ENCODE assay signal across 8 mouse cellular contexts in genomic region chr4:155944271-155944670, GRCm38 (mm10). TPM values are rescaled to one million over a fixed set of nuclear protein-coding genes. Genes with fewer than 3 reads are reported as not detected.
A peak's percentile ranks its signal among the peaks of the same experiment; 100 is the strongest.
DNase-seq lines count a peak whose midpoint lies in the region; ATAC-seq and TF ChIP-seq lines count a peak whose summit lies in the region.

No protein-coding gene starts in this region.

- no peak for TF ChIP-seq POLR2A in brain, embryonic 14.5 days (IDR thresholded peaks at IDR 0.05; ENCODE audit: borderline replicate concordance, extremely low read depth, insufficient read depth, insufficient read length, poor library complexity, severe bottlenecking)
- TF ChIP-seq POLR2A in small intestine, adult 2 months (IDR thresholded peaks at IDR 0.05; ENCODE audit: low read depth, low read length) = no peak; the same call in 1 of the 2 replicates

- H3K4me2 ChIP-seq in heart, embryonic 12.5 days = peak overlapping the region; percentile 98
- peak overlapping the region; percentile 95 for H3K4me2 ChIP-seq in hindbrain, embryonic 12.5 days (replicated peaks)
- peak overlapping the region; percentile 95 for H3K4me2 ChIP-seq in liver, postnatal 0 days (ENCODE audit: low read depth, low read length)

- TF ChIP-seq EP300 in liver, postnatal 0 days (IDR thresholded peaks at IDR 0.05; ENCODE audit: low read depth) = no peak

- peak overlapping the region; percentile 93 for H3K9ac ChIP-seq in heart, embryonic 12.5 days
- peak overlapping the region; percentile 91 for H3K9ac ChIP-seq in hindbrain, embryonic 12.5 days
- H3K9ac ChIP-seq in liver, postnatal 0 days (replicated peaks) = peak overlapping the region; percentile 87

- peaks cover 24% of the 10 kb centered on the region for H3K36me3 ChIP-seq in heart, embryonic 12.5 days
- peaks cover 22% of the 10 kb centered on the region for H3K36me3 ChIP-seq in hindbrain, embryonic 12.5 days
- peaks cover 25% of the 10 kb centered on the region for H3K36me3 ChIP-seq in liver, postnatal 0 days (replicated peaks; ENCODE audit: insufficient read depth, low read length)
- H3K36me3 ChIP-seq in small intestine, adult 2 months (ENCODE audit: control insufficient read depth, insufficient read depth, low read length) = peaks cover 14% of the 10 kb centered on the region

- peak overlapping the region; percentile 83 for H3K4me3 ChIP-seq in heart, embryonic 12.5 days
- H3K4me3 ChIP-seq in hindbrain, embryonic 12.5 days = peak overlapping the region; percentile 92
- peak overlapping the region; percentile 95 for H3K4me3 ChIP-seq in liver, postnatal 0 days (ENCODE audit: low read depth, low read length)
- peak overlapping the region; percentile 92 for H3K4me3 ChIP-seq in small intestine, adult 2 months (ENCODE audit: low read depth, low read length)

- H3K27me3 ChIP-seq in heart, embryonic 12.5 days (replicated peaks) = no peaks in the 10 kb centered on the region; the same call in 1 of the 2 replicates
- no peaks in the 10 kb centered on the region; the same call in 1 of the 2 replicates for H3K27me3 ChIP-seq in hindbrain, embryonic 12.5 days
- no peaks in the 10 kb centered on the region for H3K27me3 ChIP-seq in liver, postnatal 0 days (ENCODE audit: insufficient read depth, low read length)
- H3K27me3 ChIP-seq in small intestine, adult 2 months (ENCODE audit: control insufficient read depth, insufficient read depth, low read length) = no peaks in the 10 kb centered on the region

- no peak for DNase-seq in heart, postnatal 10 days
- peak; percentile 9 for DNase-seq in brain, embryonic 14.5 days (ENCODE audit: low read depth)
- DNase-seq in liver, postnatal 0 days = no peak
- no peak for DNase-seq in urinary bladder, postnatal 36 days (ENCODE audit: low spot score in 2 of 2)
- DNase-seq in c-Kit-positive CD71-positive TER-119-positive erythroid progenitor cells, embryonic 14.5 days (ENCODE audit: low spot score) = no peak

- intact Hi-C loops in heart, postnatal 10 days (cut with DNase I) = loop anchor here (5.0 kb wide), 1 partner anchor 112 kb away; the partner anchor contains the start of gene Aurkaip1

- peak overlapping the region; percentile 46 for H3K27ac ChIP-seq in heart, embryonic 12.5 days (ENCODE audit: poor library complexity, severe bottlenecking)
- H3K27ac ChIP-seq in hindbrain, embryonic 12.5 days = peak overlapping the region; percentile 88; the same call in 1 of the 2 replicates
- peak overlapping the region; percentile 72 for H3K27ac ChIP-seq in liver, postnatal 0 days (ENCODE audit: low read depth)
- peak overlapping the region; percentile 90 for H3K27ac ChIP-seq in small intestine, adult 2 months (ENCODE audit: insufficient read depth, low read depth, low read length)

- peaks cover 17% of the 10 kb centered on the region for H3K4me1 ChIP-seq in heart, embryonic 12.5 days (replicated peaks)
- H3K4me1 ChIP-seq in hindbrain, embryonic 12.5 days = peaks cover 17% of the 10 kb centered on the region
- peaks cover 35% of the 10 kb centered on the region for H3K4me1 ChIP-seq in liver, postnatal 0 days (ENCODE audit: insufficient read depth)
- peaks cover 20% of the 10 kb centered on the region for H3K4me1 ChIP-seq in small intestine, adult 2 months (ENCODE audit: control insufficient read depth, insufficient read depth, insufficient read length, low read length)

- no peaks in the 10 kb centered on the region for H3K9me3 ChIP-seq in heart, embryonic 12.5 days (replicated peaks)
- no peaks in the 10 kb centered on the region for H3K9me3 ChIP-seq in hindbrain, embryonic 12.5 days (replicated peaks)
- no peaks in the 10 kb centered on the region for H3K9me3 ChIP-seq in liver, postnatal 0 days (ENCODE audit: low read length)

- ATAC-seq in heart, embryonic 12.5 days (ENCODE audit: insufficient number of reproducible peaks, low FRiP score) = no peak
- peak; percentile 14; the same call in 1 of the 2 replicates for ATAC-seq in hindbrain, embryonic 12.5 days (ENCODE audit: low FRiP score)
- peak; percentile 37 for ATAC-seq in liver, postnatal 0 days

- TF ChIP-seq CTCF in brain, embryonic 14.5 days (IDR thresholded peaks at IDR 0.05; ENCODE audit: borderline replicate concordance, extremely low read depth, insufficient read depth, insufficient read length) = no peak
- TF ChIP-seq CTCF in liver, postnatal 0 days (IDR thresholded peaks at IDR 0.05; ENCODE audit: low read depth) = no peak
- TF ChIP-seq CTCF in small intestine, adult 2 months (IDR thresholded peaks at IDR 0.05; ENCODE audit: extremely low read depth, insufficient read length, insufficient replicate concordance, low read depth, low read length) = no peak

- 1% methylated on average over 17 of the region's 17 CpGs for WGBS in heart, embryonic 12.5 days
- under 1% methylated on average over 17 of the region's 17 CpGs for WGBS in hindbrain, embryonic 12.5 days
- WGBS in liver, postnatal 0 days (ENCODE audit: insufficient replicate concordance) = under 1% methylated on average over 17 of the region's 17 CpGs
- WGBS in small intestine, adult 2 months = under 1% methylated on average over 17 of the region's 17 CpGs

RNA-seq across cellular contexts. Expression of gene Ube2j2, which starts 0.6 kb away (rescaled TPM):
- polyA plus RNA-seq in heart, embryonic 12.5 days (2016; fragmentation: Nextera tagmentation; extraction: Ambion mirVana) = 101 and 107 TPM in 2 replicates
- 10 to 100 TPM; 62.4 to 66.9 TPM for total RNA-seq in heart, postnatal 10 days (2021)
- polyA plus RNA-seq in brain, embryonic 14.5 days (2012; rRNA removed) = 114 and 144 TPM in 2 replicates
- 149 and 150 TPM in 2 replicates for polyA plus RNA-seq in hindbrain, embryonic 12.5 days (2016; fragmentation: Nextera tagmentation; extraction: Ambion mirVana)
- polyA plus RNA-seq in liver, postnatal 0 days (2015; fragmentation: Nextera tagmentation; extraction: Ambion mirVana) = 45.9 and 56.7 TPM in 2 replicates
- polyA plus RNA-seq in small intestine, adult 2 months (2012; rRNA removed) = 73.5 and 206 TPM in 2 replicates

RNA-seq across cellular contexts. Expression of gene C1qtnf12, which starts 17.8 kb away (rescaled TPM):
- 21.1 and 23.8 TPM in 2 replicates for polyA plus RNA-seq in heart, embryonic 12.5 days (2016; fragmentation: Nextera tagmentation; extraction: Ambion mirVana)
- total RNA-seq in heart, postnatal 10 days (2021) = 10 to 100 TPM; 17.8 to 24.8 TPM
- 8.6 and 11.0 TPM in 2 replicates for polyA plus RNA-seq in brain, embryonic 14.5 days (2012; rRNA removed)
- 17.2 and 25.7 TPM in 2 replicates for polyA plus RNA-seq in hindbrain, embryonic 12.5 days (2016; fragmentation: Nextera tagmentation; extraction: Ambion mirVana)
- polyA plus RNA-seq in liver, postnatal 0 days (2015; fragmentation: Nextera tagmentation; extraction: Ambion mirVana) = 39.5 and 39.7 TPM in 2 replicates
- 47.8 and 186 TPM in 2 replicates for polyA plus RNA-seq in small intestine, adult 2 months (2012; rRNA removed)

RNA-seq across cellular contexts. Expression of gene B3galt6, which starts 48.2 kb away (rescaled TPM):
- 10.3 and 11.0 TPM in 2 replicates for polyA plus RNA-seq in heart, embryonic 12.5 days (2016; fragmentation: Nextera tagmentation; extraction: Ambion mirVana)
- 1 to 10 TPM; 3.4 to 3.7 TPM for total RNA-seq in heart, postnatal 10 days (2021)
- polyA plus RNA-seq in brain, embryonic 14.5 days (2012; rRNA removed) = 19.3 and 22.2 TPM in 2 replicates
- 19.5 and 20.4 TPM in 2 replicates for polyA plus RNA-seq in hindbrain, embryonic 12.5 days (2016; fragmentation: Nextera tagmentation; extraction: Ambion mirVana)
- polyA plus RNA-seq in liver, postnatal 0 days (2015; fragmentation: Nextera tagmentation; extraction: Ambion mirVana) = 3.5 and 4.7 TPM in 2 replicates
- polyA plus RNA-seq in small intestine, adult 2 months (2012; rRNA removed) = 5.5 and 7.4 TPM in 2 replicates

RNA-seq across cellular contexts. Expression of gene Sdf4, which starts 48.4 kb away (rescaled TPM):
- polyA plus RNA-seq in heart, embryonic 12.5 days (2016; fragmentation: Nextera tagmentation; extraction: Ambion mirVana) = 138 and 140 TPM in 2 replicates
- total RNA-seq in heart, postnatal 10 days (2021) = 100 to 1,000 TPM; 105 to 108 TPM
- polyA plus RNA-seq in brain, embryonic 14.5 days (2012; rRNA removed) = 36.8 and 61.3 TPM in 2 replicates
- polyA plus RNA-seq in hindbrain, embryonic 12.5 days (2016; fragmentation: Nextera tagmentation; extraction: Ambion mirVana) = 129 and 130 TPM in 2 replicates
- 91.5 and 94.2 TPM in 2 replicates for polyA plus RNA-seq in liver, postnatal 0 days (2015; fragmentation: Nextera tagmentation; extraction: Ambion mirVana)
- 44.0 and 80.5 TPM in 2 replicates for polyA plus RNA-seq in small intestine, adult 2 months (2012; rRNA removed)

RNA-seq across cellular contexts. Expression of gene Acap3, which starts 52.6 kb away (rescaled TPM):
- 13.8 and 14.2 TPM in 2 replicates for polyA plus RNA-seq in heart, embryonic 12.5 days (2016; fragmentation: Nextera tagmentation; extraction: Ambion mirVana)
- total RNA-seq in heart, postnatal 10 days (2021) = 10 to 100 TPM; 20.3 to 21.7 TPM
- 128 and 130 TPM in 2 replicates for polyA plus RNA-seq in brain, embryonic 14.5 days (2012; rRNA removed)
- 64.9 and 66.9 TPM in 2 replicates for polyA plus RNA-seq in hindbrain, embryonic 12.5 days (2016; fragmentation: Nextera tagmentation; extraction: Ambion mirVana)
- 2.1 and 2.8 TPM in 2 replicates for polyA plus RNA-seq in liver, postnatal 0 days (2015; fragmentation: Nextera tagmentation; extraction: Ambion mirVana)
- 11.1 and 15.9 TPM in 2 replicates for polyA plus RNA-seq in small intestine, adult 2 months (2012; rRNA removed)
